Mouse (Mus musculus) liver, embryonic 14.5 days (tissue): ENCODE results near the gene Foxl1. TPM values are rescaled to one million over a fixed set of nuclear protein-coding genes. Genes with fewer than 3 reads are reported as not detected.

Source experiments
- ATAC-seq: fragments of 200-750 bp; cut with Nextera tagmentation; 2 replicates; pipeline ENCODE4 v1.8.0; 2017; ENCODE audit warnings: moderate number of reproducible peaks, mild to moderate bottlenecking, moderate library complexity; ENCODE audit not compliant: insufficient read depth
- DNase-seq, 3 experiments: peaks; one replicate each; pipeline ENCODE4 v3.0.0-alpha.2; 2012 to 2013; ENCODE audit warnings: low read depth in 3 of 3, low spot score in 3 of 3
- H3K27ac ChIP-seq: fragments of 300-500 bp; sonication (generic); 2 replicates; pipeline ENCODE4 v1.5.1; 2014; ENCODE audit warnings: moderate library complexity, mild to moderate bottlenecking, control low read depth, inconsistent platforms
- H3K27me3 ChIP-seq: fragments of 300-500 bp; sonication (generic); 2 replicates; pipeline ENCODE4 v1.6.1; 2014; ENCODE audit warnings: mild to moderate bottlenecking, low read length, moderate library complexity; ENCODE audit not compliant: control insufficient read depth, insufficient read depth
- H3K36me3 ChIP-seq: fragments of 300-500 bp; sonication (generic); replicated peaks from 2 replicates; pipeline ENCODE4 v1.6.1; 2014; ENCODE audit warnings: low read depth; ENCODE audit not compliant: control insufficient read depth, insufficient read depth
- H3K4me1 ChIP-seq, 2 experiments: fragments of 200-500 bp in 1 of 2; fragments of 300-500 bp in 1 of 2; sonication (generic) in 1 of 2; replicated peaks; 2 replicates each; pipeline ENCODE4 v1.6.1; 2012 to 2014; ENCODE audit warnings: antibody characterized with exemption in 1 of 2, inconsistent platforms in 1 of 2, low read length in 1 of 2; ENCODE audit not compliant: control insufficient read depth in 2 of 2, insufficient read depth in 2 of 2
- H3K4me2 ChIP-seq: fragments of 300-500 bp; sonication (generic); 2 replicates; pipeline ENCODE4 v1.6.1; 2014; ENCODE audit warnings: low read depth, mild to moderate bottlenecking, control low read depth, moderate library complexity
- H3K4me3 ChIP-seq, 2 experiments: fragments of 200-500 bp in 1 of 2; fragments of 300-500 bp in 1 of 2; sonication (generic) in 1 of 2; 2 replicates each; pipeline ENCODE4 v1.5.1; 2012 to 2014; ENCODE audit warnings: low read depth in 2 of 2, low read length in 2 of 2, mild to moderate bottlenecking in 2 of 2, control low read depth in 1 of 2, inconsistent platforms in 1 of 2, moderate library complexity in 1 of 2; ENCODE audit not compliant: insufficient read depth in 1 of 2
- H3K9ac ChIP-seq: fragments of 300-500 bp; sonication (generic); replicated peaks from 2 replicates; pipeline ENCODE4 v1.6.1; 2014; ENCODE audit warnings: mild to moderate bottlenecking, control low read depth, moderate library complexity
- H3K9me3 ChIP-seq: fragments of 300-500 bp; sonication (generic); 2 replicates; pipeline ENCODE4 v1.6.1; 2016; ENCODE audit warnings: low read length, mixed read lengths; ENCODE audit not compliant: control insufficient read depth
- CTCF ChIP-seq: IDR thresholded peaks from 2 replicates; pipeline ENCODE4 v1.5.1; 2016; ENCODE audit warnings: antibody characterized with exemption, low read depth, control low read depth
- EP300 ChIP-seq: IDR thresholded peaks from 2 replicates; pipeline ENCODE4 v1.6.1; 2016; ENCODE audit warnings: antibody characterized with exemption, low read depth
- WGBS: fragments of 180-500 bp; shearing (Covaris S2); extraction: QIAGEN DNeasy Blood & Tissue Kit; methylation state at CpG from one replicate; pipeline ENCODE4 v1.1.7; 2014; ENCODE audit not compliant: insufficient replicate concordance; 5-methylcytosine and 5-hydroxymethylcytosine counted together
- polyA plus RNA-seq, 2 experiments: library from polyadenylated mRNA; depleted of rRNA in 1 of 2; stranded (reverse) in 1 of 2; unstranded in 1 of 2; fragments of >200 nt; fragmentation: Nextera tagmentation in 1 of 2; extraction: Ambion mirVana in 1 of 2; gene quantifications; 2 replicates each; pipeline versions ENCODE4 v1.2.1 to v1.2.3; 2012 to 2014

Foxl1 gene
- polyA plus RNA-seq, 2 experiments, result 0.07 to 0.08 TPM

DNA sequence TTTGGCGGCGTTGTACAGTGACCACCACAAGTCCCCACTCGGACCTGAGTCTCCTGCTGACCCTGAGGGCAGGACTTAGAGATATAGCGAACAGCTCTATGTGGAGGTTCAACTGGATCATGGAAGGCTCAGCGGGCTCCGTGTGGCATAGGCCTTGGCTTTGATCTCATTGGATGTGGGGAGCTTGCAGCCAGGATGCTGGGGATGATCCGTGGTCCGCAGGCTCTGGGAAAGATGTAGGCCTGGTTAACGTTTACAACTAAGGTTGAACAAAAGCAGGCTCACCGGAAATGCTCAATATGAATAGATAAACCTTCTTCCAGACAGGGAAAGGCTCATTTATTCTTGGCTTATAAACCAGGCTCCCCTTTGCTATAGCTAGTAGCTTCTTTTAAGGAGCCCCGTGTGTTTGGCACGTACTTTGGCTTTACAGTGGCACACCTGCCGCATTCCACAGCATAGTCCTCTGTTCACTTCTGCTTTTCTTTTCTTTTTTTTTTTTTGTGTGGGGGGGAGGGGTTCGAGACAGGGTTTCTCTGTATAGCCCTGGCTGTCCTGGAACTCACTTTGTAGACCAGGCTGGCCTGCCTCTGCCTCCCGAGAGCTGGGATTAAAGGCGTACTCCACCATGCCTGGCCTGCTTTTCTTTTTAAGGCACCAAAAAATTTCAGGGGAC lies 1.7 kb downstream of the Foxl1 start:
- ATAC-seq (no peak), DNase-seq (no peak)
- Histone ChIP-seq H3K4me3 (no peak overlapping the region), H3K9me3 (no peaks in the 10 kb centered on the region), H3K36me3 (no peaks in the 10 kb centered on the region), H3K27me3 (peaks cover 62% of the 10 kb centered on the region), H3K9ac (no peak overlapping the region), H3K4me2 (no peak overlapping the region), H3K4me1 (no peaks in the 10 kb centered on the region), H3K27ac (no peak overlapping the region)
- WGBS, result 9% methylated on average over 16 of the region's 16 CpGs
- TF ChIP-seq EP300 (no peak), CTCF (no peak)

DNA sequence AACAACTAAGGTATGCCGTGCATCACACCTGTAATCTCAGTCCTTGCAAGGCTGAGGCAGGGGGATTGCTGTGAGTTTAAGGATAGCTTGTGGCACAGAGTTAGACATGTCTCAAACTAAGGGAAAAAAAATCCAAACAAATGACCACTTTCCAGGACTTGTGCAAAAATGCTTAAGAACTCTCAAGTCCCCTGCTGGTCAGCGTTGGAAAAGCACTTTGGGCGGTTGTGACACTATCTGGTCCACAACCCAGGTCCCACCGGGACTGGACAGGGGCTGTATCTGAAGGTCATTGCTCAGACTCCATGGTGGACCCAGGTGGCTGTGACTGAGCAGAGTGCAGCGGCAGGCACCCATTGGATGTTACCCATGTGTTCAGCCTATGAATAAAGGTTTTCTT lies 2.8 kb downstream of the Foxl1 start:
- Histone ChIP-seq H3K9ac (no peak overlapping the region), H3K27me3 (peaks cover 51% of the 10 kb centered on the region), H3K4me1 (no peaks in the 10 kb centered on the region), H3K36me3 (no peaks in the 10 kb centered on the region), H3K27ac (no peak overlapping the region), H3K4me3 (no peak overlapping the region), H3K4me2 (no peak overlapping the region), H3K9me3 (no peaks in the 10 kb centered on the region)
- 27% methylated on average over 5 of the region's 5 CpGs for WGBS
- ATAC-seq, result no peak
- peak; percentile 55 for TF ChIP-seq CTCF
- no peak for TF ChIP-seq EP300
- no peak for DNase-seq

DNA sequence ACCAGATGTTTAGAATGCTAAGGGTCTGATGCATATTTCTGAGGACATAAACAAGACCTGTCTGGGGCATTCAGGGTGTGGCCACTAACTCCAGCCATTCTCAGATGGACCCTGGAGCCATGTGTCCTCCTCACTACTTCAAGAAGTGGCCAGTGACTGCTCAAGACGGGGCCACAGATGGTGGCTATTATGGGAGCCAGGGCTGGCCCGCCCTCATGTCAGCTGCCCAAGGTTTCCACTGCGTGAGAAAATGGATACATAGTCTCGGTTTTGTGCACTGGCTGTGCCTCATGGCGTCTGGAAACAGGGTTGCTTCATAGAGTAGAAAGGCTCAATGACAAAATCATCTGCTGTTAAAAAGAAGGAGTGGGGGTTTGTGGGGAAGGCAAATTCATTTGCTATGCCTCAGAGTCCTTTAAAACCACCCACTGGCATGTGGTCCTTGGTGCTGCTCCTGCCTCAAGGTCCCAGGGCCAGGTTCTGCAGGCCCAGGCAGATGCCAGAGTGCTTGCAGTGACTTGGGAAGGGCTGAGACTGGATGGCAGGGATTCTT lies 5.3 kb downstream of the Foxl1 start:
- H3K4me3 ChIP-seq, result no peak overlapping the region
- no peaks in the 10 kb centered on the region; the same call in 1 of the 2 replicates for H3K9me3 ChIP-seq
- no peaks in the 10 kb centered on the region for H3K36me3 ChIP-seq
- 47% methylated on average over 5 of the region's 5 CpGs for WGBS
- H3K4me1 ChIP-seq, result no peaks in the 10 kb centered on the region
- no peak overlapping the region for H3K4me2 ChIP-seq
- ATAC-seq (no peak), DNase-seq (no peak)
- H3K27ac ChIP-seq, result no peak overlapping the region
- peaks cover 26% of the 10 kb centered on the region for H3K27me3 ChIP-seq
- H3K9ac ChIP-seq, result no peak overlapping the region
- TF ChIP-seq CTCF (no peak), EP300 (no peak)

DNA sequence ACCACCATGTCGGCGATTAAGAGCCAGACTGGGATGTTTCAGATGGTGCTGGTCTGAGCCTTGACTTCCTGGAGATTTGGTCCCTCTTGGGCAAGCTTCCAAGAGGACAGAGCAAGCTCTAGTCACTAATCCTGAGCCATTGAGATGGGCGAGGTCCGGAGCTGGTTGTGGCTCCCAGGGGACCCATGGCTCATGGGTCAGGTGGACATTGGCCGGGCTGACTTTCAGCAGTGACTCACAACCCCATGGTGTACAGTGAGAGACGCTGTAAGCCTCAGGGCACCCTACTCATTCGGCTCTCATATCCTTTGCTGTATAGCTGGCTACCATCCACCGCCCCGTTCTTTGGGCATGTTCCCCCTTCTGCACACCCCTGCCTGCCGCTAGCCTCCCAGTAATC lies 6.4 kb downstream of the Foxl1 start:
- Histone ChIP-seq H3K27me3 (peaks cover 15% of the 10 kb centered on the region), H3K4me1 (no peaks in the 10 kb centered on the region), H3K9me3 (no peaks in the 10 kb centered on the region; the same call in 1 of the 2 replicates), H3K4me3 (no peak overlapping the region), H3K4me2 (no peak overlapping the region), H3K27ac (no peak overlapping the region), H3K9ac (no peak overlapping the region), H3K36me3 (no peaks in the 10 kb centered on the region)
- WGBS, result 60% methylated on average over 10 of the region's 10 CpGs
- DNase-seq (no peak), ATAC-seq (no peak)
- TF ChIP-seq CTCF (no peak), EP300 (no peak)

DNA sequence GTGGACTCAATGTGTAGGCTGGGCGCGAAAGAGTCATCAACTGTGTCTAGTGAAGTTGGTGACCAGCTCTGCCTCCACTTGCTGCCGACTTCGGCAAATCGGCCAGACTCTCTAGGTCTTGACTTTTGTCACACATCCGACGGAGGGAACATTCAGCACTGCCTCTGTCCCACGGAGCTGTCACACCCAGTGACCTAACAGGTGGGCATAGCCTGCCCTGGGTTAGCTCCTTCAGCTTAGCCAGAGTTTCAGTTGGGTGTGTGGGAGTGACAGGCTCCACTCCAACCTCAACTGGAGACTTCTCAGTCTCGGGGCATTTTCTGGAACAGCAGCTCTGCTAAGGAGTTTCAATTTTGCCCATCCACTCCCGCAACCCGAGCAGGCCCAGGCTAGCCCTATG lies 6.8 kb downstream of the Foxl1 start:
- no peak overlapping the region for H3K9ac ChIP-seq
- DNase-seq (no peak), ATAC-seq (no peak)
- no peak overlapping the region for H3K27ac ChIP-seq
- H3K27me3 ChIP-seq, result peaks cover 11% of the 10 kb centered on the region
- WGBS, result 68% methylated on average over 11 of the region's 11 CpGs
- TF ChIP-seq CTCF (no peak), EP300 (no peak)
- no peaks in the 10 kb centered on the region; the same call in 1 of the 2 replicates for H3K9me3 ChIP-seq
- no peaks in the 10 kb centered on the region for H3K36me3 ChIP-seq
- no peaks in the 10 kb centered on the region for H3K4me1 ChIP-seq
- H3K4me3 ChIP-seq, result no peak overlapping the region
- H3K4me2 ChIP-seq, result no peak overlapping the region
